Mouse (Mus musculus) cortical plate, adult 2 months (tissue): ENCODE data around the gene Pcca. TPM values are rescaled to one million over a fixed set of nuclear protein-coding genes. Genes with fewer than 3 reads are reported as not detected.

Experiments
- H3K27ac ChIP-seq: fragments of 200-500 bp; 2 replicates; pipeline ENCODE4 v1.5.1; 2012; ENCODE audit warnings: low read length, control low read depth, inconsistent platforms; ENCODE audit not compliant: insufficient read depth
- H3K4me1 ChIP-seq: fragments of 200-500 bp; 2 replicates; pipeline ENCODE4 v1.6.1; 2011; ENCODE audit warnings: low read length; ENCODE audit not compliant: control insufficient read depth, insufficient read depth
- H3K4me3 ChIP-seq: fragments of 200-500 bp; 2 replicates; pipeline ENCODE4 v1.5.1; 2011; ENCODE audit warnings: mild to moderate bottlenecking, low read length, control low read depth; ENCODE audit not compliant: insufficient read depth
- CTCF ChIP-seq: fragments of 200-500 bp; IDR thresholded peaks from 2 replicates; pipeline ENCODE4 v1.5.1; 2011; ENCODE audit warnings: mild to moderate bottlenecking, control low read depth, low read length; ENCODE audit not compliant: insufficient read depth; ENCODE audit errors: extremely low read depth
- POLR2A ChIP-seq: fragments of 200-500 bp; IDR thresholded peaks from 2 replicates; pipeline ENCODE4 v1.6.1; 2011; ENCODE audit warnings: mild to moderate bottlenecking, low read length, control low read depth; ENCODE audit not compliant: insufficient read depth; ENCODE audit errors: extremely low read depth
- polyA plus RNA-seq: library from polyadenylated mRNA; depleted of rRNA; stranded (reverse); fragments of >200 nt; gene quantifications from 2 replicates; pipeline ENCODE4 v1.2.3, GENCODE M21; 2012

Pcca gene
- polyA plus RNA-seq, 1 experiment = 34.9 TPM

GRCm38 (mm10) chr14:122760803-122761202 is 226.7 kb downstream of the Pcca start:
- no peak overlapping the region for H3K27ac ChIP-seq
- H3K4me3 ChIP-seq = no peak overlapping the region
- 0 out of 2 replicates have a peak, but pooled peaks cover 1% of the 10 kb centered on the region for H3K4me1 ChIP-seq
- TF ChIP-seq POLR2A = no peak
- no peak for TF ChIP-seq CTCF

DNA sequence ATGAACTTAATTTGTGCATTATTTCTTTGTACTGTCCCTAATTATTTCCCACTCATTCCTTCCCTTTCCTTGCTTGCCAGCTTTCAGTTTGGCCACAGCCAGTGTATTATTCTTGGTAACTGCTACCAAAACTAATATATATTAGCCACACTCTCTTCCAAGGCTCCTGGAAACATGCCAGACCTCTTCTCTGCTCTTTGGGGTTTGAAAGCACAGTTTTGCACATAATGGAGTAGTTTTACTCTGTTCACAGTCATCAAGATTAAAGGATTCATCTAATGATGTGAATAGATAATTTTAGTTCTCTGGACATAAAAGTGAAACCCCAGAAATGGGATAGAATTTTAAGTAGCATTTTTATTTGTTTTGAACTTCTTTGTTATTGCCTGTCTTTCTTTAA is 228.5 kb downstream of the Pcca start:
- TF ChIP-seq CTCF (no peak), POLR2A (no peak)
- no peaks in the 10 kb centered on the region for H3K4me1 ChIP-seq
- H3K4me3 ChIP-seq = no peak overlapping the region

GRCm38 (mm10) chr14:122765951-122766350 is 231.8 kb downstream of the Pcca start:
- Histone ChIP-seq H3K4me3 (no peak overlapping the region), H3K4me1 (no peaks in the 10 kb centered on the region), H3K27ac (no peak overlapping the region)
- TF ChIP-seq CTCF = no peak

More for the DNA sequence above, 228.5 kb downstream of the Pcca start:
- H3K27ac ChIP-seq = no peak overlapping the region

- Histone ChIP-seq H3K4me3 (no peak overlapping the region), H3K27ac (no peak overlapping the region), H3K4me1 (no peaks in the 10 kb centered on the region)
- TF ChIP-seq CTCF (no peak), POLR2A (no peak)
These were observed 232.3 kb downstream of the Pcca start for GRCm38 (mm10) chr14:122766448-122766847.

- peaks cover 4% of the 10 kb centered on the region; the same call in 1 of the 2 replicates for H3K4me1 ChIP-seq
- no peak overlapping the region for H3K4me3 ChIP-seq
- H3K27ac ChIP-seq = no peak overlapping the region
- TF ChIP-seq POLR2A = no peak
- TF ChIP-seq CTCF = no peak
These were observed 250.6 kb downstream of the Pcca start for GRCm38 (mm10) chr14:122784701-122785100.

DNA sequence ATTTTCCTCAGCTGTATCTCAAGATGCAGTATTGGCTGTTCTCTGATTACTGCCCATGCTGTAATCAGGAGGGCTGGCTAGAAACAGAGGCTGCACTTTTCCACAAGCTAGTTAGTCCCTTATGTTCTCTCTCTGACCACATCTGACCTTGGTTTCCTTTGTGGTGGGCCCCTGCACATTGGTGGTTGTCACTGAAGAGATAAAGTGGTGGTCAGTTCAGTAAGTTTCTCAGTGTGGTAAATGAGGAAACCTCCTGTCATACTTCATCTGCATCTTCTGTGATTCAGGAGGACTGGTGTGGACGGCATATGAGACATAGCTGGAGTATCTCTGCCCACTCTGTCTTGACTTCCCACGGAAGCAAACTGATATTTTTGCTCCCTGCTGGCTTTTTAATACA is 254.1 kb downstream of the Pcca start:
- peaks cover 4% of the 10 kb centered on the region; the same call in 1 of the 2 replicates for H3K4me1 ChIP-seq
- H3K4me3 ChIP-seq = no peak overlapping the region
- no peak for TF ChIP-seq POLR2A
- TF ChIP-seq CTCF = no peak
- H3K27ac ChIP-seq = no peak overlapping the region

- H3K4me1 ChIP-seq = peaks cover 3% of the 10 kb centered on the region; the same call in 1 of the 2 replicates
- no peak for TF ChIP-seq POLR2A
- no peak for TF ChIP-seq CTCF
- no peak overlapping the region for H3K27ac ChIP-seq
- no peak overlapping the region for H3K4me3 ChIP-seq
These were observed 256.0 kb downstream of the Pcca start for GRCm38 (mm10) chr14:122790111-122790510.

- H3K27ac ChIP-seq = no peak overlapping the region
- TF ChIP-seq POLR2A (no peak), CTCF (no peak)
- H3K4me3 ChIP-seq = no peak overlapping the region
- no peaks in the 10 kb centered on the region for H3K4me1 ChIP-seq
These were observed 259.2 kb downstream of the Pcca start for GRCm38 (mm10) chr14:122793368-122793767.

DNA sequence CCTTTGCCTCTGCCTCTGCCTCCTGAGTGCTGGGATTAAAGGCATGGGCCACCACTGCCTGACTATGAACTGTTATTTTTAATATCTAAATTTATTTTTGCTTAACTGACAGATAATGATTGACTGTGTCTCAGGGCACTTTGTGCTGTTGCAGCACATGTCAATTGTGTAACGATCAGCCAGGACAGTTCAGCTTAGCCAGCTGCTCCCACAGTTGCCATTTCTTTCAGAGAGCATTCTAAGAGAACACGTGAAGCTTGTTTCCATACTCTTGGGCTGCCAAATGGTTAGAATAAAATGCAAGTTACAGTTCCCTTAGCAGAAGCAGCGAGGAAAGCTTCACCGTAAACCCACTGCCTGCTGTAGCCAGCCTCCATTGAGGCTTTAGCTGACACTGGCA is 266.2 kb downstream of the Pcca start:
- no peaks in the 10 kb centered on the region for H3K4me1 ChIP-seq
- no peak overlapping the region for H3K4me3 ChIP-seq
- no peak overlapping the region for H3K27ac ChIP-seq
- no peak for TF ChIP-seq CTCF
- no peak for TF ChIP-seq POLR2A

- Histone ChIP-seq H3K4me3 (no peak overlapping the region), H3K4me1 (no peaks in the 10 kb centered on the region), H3K27ac (no peak overlapping the region)
- no peak for TF ChIP-seq POLR2A
- no peak for TF ChIP-seq CTCF
These were observed 286.9 kb downstream of the Pcca start for GRCm38 (mm10) chr14:122821002-122821401.
